Mouse (Mus musculus): ENCODE measurements around the gene Baiap2l1.

The Baiap2l1 gene

GRCm38 (mm10) chr5:144231410-144231809 is 126.5 kb downstream of the Baiap2l1 start:
- peak; percentile 64 for DNase-seq (ENCODE audit: low read depth, low spot score)

- DNase-seq (ENCODE audit: low read depth, low spot score) = no peak
Observed at GRCm38 (mm10) chr5:144230216-144230615, 127.7 kb downstream of the Baiap2l1 start.

GRCm38 (mm10) chr5:144226220-144226619 is 131.7 kb downstream of the Baiap2l1 start:
- DNase-seq (ENCODE audit: low read depth, low spot score) = no peak

- DNase-seq (ENCODE audit: low read depth, low spot score) = no peak
Observed at GRCm38 (mm10) chr5:144223899-144224816, 133.8 kb downstream of the Baiap2l1 start.

- peak; percentile 96 for DNase-seq (ENCODE audit: low read depth, low spot score)
Observed at GRCm38 (mm10) chr5:144223503-144223862, 134.4 kb downstream of the Baiap2l1 start, which contains the start of gene Tecpr1. Tecpr1 (minus strand) TSS chr5:144223615.

- DNase-seq (ENCODE audit: low read depth, low spot score) = no peak
Observed at GRCm38 (mm10) chr5:144222811-144223502, 135.0 kb downstream of the Baiap2l1 start.

GRCm38 (mm10) chr5:144221305-144221704 is 136.6 kb downstream of the Baiap2l1 start:
- DNase-seq (ENCODE audit: low read depth, low spot score) = peak; percentile 45

- no peak for DNase-seq (ENCODE audit: low read depth, low spot score)
Observed at GRCm38 (mm10) chr5:144219936-144220335, 138.0 kb downstream of the Baiap2l1 start.

GRCm38 (mm10) chr5:144219306-144219705 is 138.6 kb downstream of the Baiap2l1 start:
- DNase-seq (ENCODE audit: low read depth, low spot score) = no peak

- DNase-seq (ENCODE audit: low read depth, low spot score) = no peak
Observed at GRCm38 (mm10) chr5:144218061-144218460, 139.9 kb downstream of the Baiap2l1 start.

GRCm38 (mm10) chr5:144215992-144216391 is 141.9 kb downstream of the Baiap2l1 start:
- DNase-seq (ENCODE audit: low read depth, low spot score) = no peak
